8 mouse cellular contexts compared by ENCODE assay signal in the genomic region with DNA sequence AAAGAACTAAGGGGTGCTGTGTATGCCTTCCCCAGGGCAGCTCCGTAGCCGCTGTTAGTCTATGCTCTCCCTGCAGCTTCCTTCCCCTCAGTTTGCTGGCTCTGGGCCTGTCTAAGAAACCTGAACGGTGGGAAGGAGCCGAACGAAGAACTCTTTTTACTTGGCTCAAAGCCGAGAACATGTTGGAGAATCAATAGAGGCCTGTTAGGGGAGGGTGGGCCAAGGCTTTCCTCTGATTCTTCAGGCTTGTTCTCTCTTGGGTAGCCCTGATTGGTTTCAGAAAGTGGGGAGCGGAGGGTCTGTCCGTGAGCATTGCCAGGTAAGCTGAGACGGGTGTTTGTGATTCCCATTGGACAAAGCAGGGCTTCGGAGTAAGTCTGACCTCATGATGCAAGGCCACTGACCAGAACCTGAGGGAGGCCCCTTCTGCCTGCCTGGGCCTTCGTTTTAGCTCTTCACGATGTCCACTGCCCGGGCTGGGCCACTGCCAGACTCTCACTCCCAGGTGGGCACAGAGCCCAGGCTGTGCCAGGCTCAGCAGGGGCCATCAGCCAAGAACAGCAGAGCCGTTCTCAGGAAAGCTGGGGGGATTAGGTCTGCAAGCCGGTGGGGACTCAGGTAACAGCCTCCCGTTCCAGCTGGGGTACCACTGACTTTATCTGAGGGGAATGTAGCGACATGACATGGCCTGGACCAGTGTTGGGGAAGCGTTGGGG. TPM values are rescaled to one million over a fixed set of nuclear protein-coding genes. Genes with fewer than 3 reads are reported as not detected.
DNase-seq lines count a peak whose midpoint lies in the region; ATAC-seq and TF ChIP-seq lines count a peak whose summit lies in the region.

No protein-coding gene starts in this region.

- no peak overlapping the region for H3K4me2 ChIP-seq in lung, embryonic 14.5 days

- H3K4me3 ChIP-seq in lung, embryonic 14.5 days (ENCODE audit: low read depth, low read length): no peak overlapping the region

- H3K4me1 ChIP-seq in lung, embryonic 14.5 days (ENCODE audit: insufficient read depth): no peaks in the 10 kb centered on the region

- no peak overlapping the region for H3K9ac ChIP-seq in lung, embryonic 14.5 days

- H3K9me3 ChIP-seq in lung, embryonic 14.5 days (ENCODE audit: low read depth, low read length): no peaks in the 10 kb centered on the region

- DNase-seq in frontal cortex, postnatal 10 days (ENCODE audit: low spot score in 2 of 2): peak; percentile 21 to 37
- DNase-seq in frontal cortex, postnatal 25 days (ENCODE audit: low spot score in 2 of 2): no peak
- DNase-seq in lung, embryonic 14.5 days: no peak
- no peak for DNase-seq in lung, adult 18-20 months
- peak; percentile 48 for DNase-seq in cerebellum, postnatal 36 days
- peak; percentile 76 to 85 for DNase-seq in heart, postnatal 14 days
- no peak for DNase-seq in spleen, postnatal 14 days (ENCODE audit: low spot score in 2 of 2)
- no peak for DNase-seq in yolk sac, embryonic 10.5 days (ENCODE audit: low spot score)

- ATAC-seq in lung, embryonic 14.5 days (ENCODE audit: insufficient read depth): peak; percentile 38; the same call in 1 of the 2 replicates

- WGBS in lung, embryonic 14.5 days: 65% methylated on average over 18 of the region's 18 CpGs

- no peak for TF ChIP-seq CTCF in lung, embryonic 14.5 days (IDR thresholded peaks at IDR 0.05; ENCODE audit: low read depth)

- no peak overlapping the region; the same call in 1 of the 2 replicates for H3K27ac ChIP-seq in lung, embryonic 14.5 days (ENCODE audit: low read depth)

- no peaks in the 10 kb centered on the region for H3K27me3 ChIP-seq in lung, embryonic 14.5 days (ENCODE audit: insufficient read depth, low read length)

- intact Hi-C loops in heart, postnatal 14 days (cut with DNase I): no loop called here

- no peaks in the 10 kb centered on the region for H3K36me3 ChIP-seq in lung, embryonic 14.5 days (ENCODE audit: insufficient read depth)

RNA-seq across cellular contexts. Expression of gene Eln, which starts 14.4 kb away (rescaled TPM):
- polyA plus RNA-seq in lung, embryonic 14.5 days (2014; fragmentation: Nextera tagmentation; extraction: Ambion mirVana): 196 and 198 TPM in 2 replicates
- 100 to 1,000 TPM; 409 to 606 TPM for total RNA-seq in heart, postnatal 14 days (2021)

Comparison
In these comparisons a context has a peak if more than half of its experiments do, and no peak if none do; other contexts are left out.
1. DNase-seq: peak in frontal cortex, postnatal 10 days (2 of 2), cerebellum, postnatal 36 days (2 of 2) and heart, postnatal 14 days (2 of 2); none in frontal cortex, postnatal 25 days (0 of 2), lung, embryonic 14.5 days (single experiment), lung, adult 18-20 months (0 of 2), spleen, postnatal 14 days (0 of 2) and yolk sac, embryonic 10.5 days (single experiment).